Mouse (Mus musculus) heart, postnatal 0 days (tissue): ENCODE data around the gene Sell.

Source experiments
- CTCF ChIP-seq: IDR thresholded peaks from 2 replicates; pipeline ENCODE4 v1.5.1; 2016; ENCODE audit warnings: antibody characterized with exemption, control low read depth, low read depth
- EP300 ChIP-seq: IDR thresholded peaks from 2 replicates; pipeline ENCODE4 v1.6.1; 2016; ENCODE audit warnings: antibody characterized with exemption, low read depth

DNA sequence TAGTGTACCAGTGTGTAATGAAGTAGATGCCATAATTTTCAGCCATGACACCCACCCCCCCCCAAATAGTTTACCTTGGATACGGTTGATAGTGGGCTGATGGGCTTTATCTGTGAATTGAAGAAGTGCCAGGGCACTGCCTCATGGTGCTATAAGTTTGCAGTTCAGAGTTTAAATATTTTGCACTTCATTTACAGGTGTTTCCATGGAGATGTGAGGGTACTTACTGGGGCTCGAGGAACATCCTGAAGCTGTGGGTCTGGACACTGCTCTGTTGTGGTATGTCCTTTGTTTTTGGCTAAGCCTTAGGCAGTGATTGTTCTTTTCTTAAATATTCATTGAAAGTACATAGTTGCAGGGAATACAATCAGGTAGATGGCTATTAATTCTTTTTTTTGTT is 1.1 kb downstream of the Sell start:
- TF ChIP-seq CTCF: no peak
- no peak for TF ChIP-seq EP300
